Mouse (Mus musculus) forebrain, embryonic 12.5 days (tissue): ENCODE data around the gene Nav3. TPM values are rescaled to one million over a fixed set of nuclear protein-coding genes. Genes with fewer than 3 reads are reported as not detected.
"Not testable (repeated sequence)": the region's sequence is repeated elsewhere in the genome, so short reads cannot be mapped to it uniquely, and the experiment has no call there.

Experiments
- ATAC-seq: fragments of 200-750 bp; cut with Nextera tagmentation; 2 replicates; pipeline ENCODE4 v1.8.0; 2017; ENCODE audit warnings: moderate TSS enrichment; ENCODE audit not compliant: low FRiP score
- H3K27ac ChIP-seq: fragments of 300-500 bp; sonication (generic); 2 replicates; pipeline ENCODE4 v1.5.1; 2016; ENCODE audit warnings: mild to moderate bottlenecking
- H3K27me3 ChIP-seq: fragments of 300-500 bp; sonication (generic); 2 replicates; pipeline ENCODE4 v1.6.1; 2016; ENCODE audit warnings: mild to moderate bottlenecking
- H3K36me3 ChIP-seq: fragments of 300-500 bp; sonication (generic); replicated peaks from 2 replicates; pipeline ENCODE4 v1.6.1; 2016; ENCODE audit warnings: mild to moderate bottlenecking
- H3K4me1 ChIP-seq: fragments of 300-500 bp; sonication (generic); 2 replicates; pipeline ENCODE4 v1.6.1; 2016
- H3K4me2 ChIP-seq: fragments of 300-500 bp; sonication (generic); 2 replicates; pipeline ENCODE4 v1.6.1; 2016; ENCODE audit warnings: mild to moderate bottlenecking, moderate library complexity
- H3K4me3 ChIP-seq: fragments of 300-500 bp; sonication (generic); replicated peaks from 2 replicates; pipeline ENCODE4 v1.5.1; 2016; ENCODE audit warnings: mild to moderate bottlenecking
- H3K9ac ChIP-seq: fragments of 300-500 bp; sonication (generic); 2 replicates; pipeline ENCODE4 v1.6.1; 2016; ENCODE audit warnings: mild to moderate bottlenecking
- H3K9me3 ChIP-seq: fragments of 300-500 bp; sonication (generic); 2 replicates; pipeline ENCODE4 v1.6.1; 2016
- WGBS: fragments of 180-500 bp; shearing (Covaris S2); methylation state at CpG from one replicate; pipeline ENCODE4 v1.1.7; 2016; 5-methylcytosine and 5-hydroxymethylcytosine counted together
- polyA plus RNA-seq: library from polyadenylated mRNA; unstranded; fragments of >200 nt; fragmentation: Nextera tagmentation; extraction: Ambion mirVana; gene quantifications from 2 replicates; pipeline ENCODE4 v1.2.1, GENCODE M21; 2016

Gene Nav3
- polyA plus RNA-seq, 1 experiment from 2014 or later = 10.7 TPM

GRCm38 (mm10) chr10:110429052-110429451 lies 27.0 kb downstream of the Nav3 start:
- H3K27me3 ChIP-seq = no peaks in the 10 kb centered on the region
- H3K27ac ChIP-seq = 0 out of 2 replicates have a peak overlapping the region, but pooled peaks have one; percentile 9
- H3K36me3 ChIP-seq = no peaks in the 10 kb centered on the region
- peaks cover 14% of the 10 kb centered on the region for H3K4me1 ChIP-seq
- no peak overlapping the region for H3K4me2 ChIP-seq
- H3K9ac ChIP-seq = no peak overlapping the region
- H3K9me3 ChIP-seq = no peaks in the 10 kb centered on the region
- WGBS = 83% methylated on average over 2 of the region's 2 CpGs
- H3K4me3 ChIP-seq = no peak overlapping the region
- no peak for ATAC-seq

- Histone ChIP-seq H3K27ac (no peak overlapping the region), H3K4me3 (no peak overlapping the region), H3K36me3 (no peaks in the 10 kb centered on the region), H3K9ac (no peak overlapping the region), H3K4me2 (no peak overlapping the region), H3K4me1 (peaks cover 4% of the 10 kb centered on the region; the same call in 1 of the 2 replicates), H3K9me3 (no peaks in the 10 kb centered on the region), H3K27me3 (no peaks in the 10 kb centered on the region)
- ATAC-seq = no peak
- 90% methylated on average over 5 of the region's 5 CpGs for WGBS
These were observed 34.5 kb downstream of the Nav3 start for GRCm38 (mm10) chr10:110421533-110421932.

GRCm38 (mm10) chr10:110417003-110417402 lies 39.0 kb downstream of the Nav3 start:
- no peaks in the 10 kb centered on the region for H3K36me3 ChIP-seq
- H3K9me3 ChIP-seq = no peaks in the 10 kb centered on the region
- ATAC-seq = peak; percentile 37; the same call in 1 of the 2 replicates
- no peak overlapping the region for H3K9ac ChIP-seq
- no peaks in the 10 kb centered on the region for H3K27me3 ChIP-seq
- peaks cover 10% of the 10 kb centered on the region; the same call in 1 of the 2 replicates for H3K4me1 ChIP-seq
- H3K27ac ChIP-seq = no peak overlapping the region
- H3K4me3 ChIP-seq = no peak overlapping the region
- H3K4me2 ChIP-seq = no peak overlapping the region
- WGBS = 85% methylated on average over 5 of the region's 5 CpGs

GRCm38 (mm10) chr10:110415624-110416023 lies 40.4 kb downstream of the Nav3 start:
- Histone ChIP-seq H3K4me1 (peaks cover 10% of the 10 kb centered on the region; the same call in 1 of the 2 replicates), H3K36me3 (no peaks in the 10 kb centered on the region), H3K4me3 (no peak overlapping the region), H3K9ac (no peak overlapping the region), H3K27ac (no peak overlapping the region), H3K4me2 (no peak overlapping the region), H3K9me3 (no peaks in the 10 kb centered on the region), H3K27me3 (no peaks in the 10 kb centered on the region)
- WGBS = 54% methylated on average over 3 of the region's 3 CpGs
- no peak for ATAC-seq

GRCm38 (mm10) chr10:110413281-110413897 lies 42.6 kb downstream of the Nav3 start:
- Histone ChIP-seq H3K36me3 (no peaks in the 10 kb centered on the region), H3K4me3 (no peak overlapping the region), H3K9me3 (no peaks in the 10 kb centered on the region), H3K27ac (no peak overlapping the region), H3K27me3 (no peaks in the 10 kb centered on the region), H3K9ac (no peak overlapping the region), H3K4me2 (no peak overlapping the region), H3K4me1 (peaks cover 10% of the 10 kb centered on the region; the same call in 1 of the 2 replicates)
- no peak for ATAC-seq
- 83% methylated on average over 11 of the region's 11 CpGs for WGBS

- H3K4me1 ChIP-seq = no peaks in the 10 kb centered on the region
- H3K9ac ChIP-seq = no peak overlapping the region
- H3K4me3 ChIP-seq = no peak overlapping the region
- no peak overlapping the region for H3K27ac ChIP-seq
- ATAC-seq = no peak
- no peaks in the 10 kb centered on the region for H3K9me3 ChIP-seq
- no peaks in the 10 kb centered on the region for H3K36me3 ChIP-seq
- WGBS = 91% methylated on average over 2 of the region's 2 CpGs
- H3K27me3 ChIP-seq = no peaks in the 10 kb centered on the region
- H3K4me2 ChIP-seq = no peak overlapping the region
These were observed 53.1 kb downstream of the Nav3 start for GRCm38 (mm10) chr10:110402950-110403349.

GRCm38 (mm10) chr10:110400642-110401041 lies 55.4 kb downstream of the Nav3 start:
- Histone ChIP-seq H3K4me1 (no peaks in the 10 kb centered on the region), H3K4me3 (no peak overlapping the region), H3K9ac (no peak overlapping the region), H3K27me3 (no peaks in the 10 kb centered on the region), H3K27ac (no peak overlapping the region), H3K9me3 (no peaks in the 10 kb centered on the region), H3K4me2 (no peak overlapping the region), H3K36me3 (no peaks in the 10 kb centered on the region)
- WGBS = 91% methylated on average over 6 of the region's 6 CpGs
- no peak for ATAC-seq

GRCm38 (mm10) chr10:110398643-110399042 lies 57.4 kb downstream of the Nav3 start:
- WGBS = 82% methylated on average over 3 of the region's 3 CpGs
- Histone ChIP-seq H3K4me1 (no peaks in the 10 kb centered on the region), H3K4me3 (no peak overlapping the region)

GRCm38 (mm10) chr10:110386476-110387197 lies 69.4 kb downstream of the Nav3 start:
- no peak overlapping the region for H3K27ac ChIP-seq
- ATAC-seq = no peak
- H3K4me3 ChIP-seq = no peak overlapping the region

More at GRCm38 (mm10) chr10:110398643-110399042, 57.4 kb downstream of the Nav3 start:
- H3K4me2 ChIP-seq = no peak overlapping the region
- no peak overlapping the region for H3K9ac ChIP-seq
- no peak overlapping the region for H3K27ac ChIP-seq
- H3K27me3 ChIP-seq = no peaks in the 10 kb centered on the region
- ATAC-seq = no peak
- no peaks in the 10 kb centered on the region for H3K9me3 ChIP-seq
- H3K36me3 ChIP-seq = no peaks in the 10 kb centered on the region

GRCm38 (mm10) chr10:110383506-110384229 lies 72.3 kb downstream of the Nav3 start:
- not testable (repeated sequence) for H3K4me1 ChIP-seq, H3K4me3 ChIP-seq, H3K36me3 ChIP-seq, H3K9ac ChIP-seq, H3K4me2 ChIP-seq, H3K27ac ChIP-seq, H3K9me3 ChIP-seq
- WGBS = 38% methylated on average over 5 of the region's 5 CpGs
- H3K27me3 ChIP-seq = peaks cover 15% of the 10 kb centered on the region; the same call in 1 of the 2 replicates
- ATAC-seq = peak; percentile 98

More at GRCm38 (mm10) chr10:110386476-110387197, 69.4 kb downstream of the Nav3 start:
- no peaks in the 10 kb centered on the region for H3K36me3 ChIP-seq
- H3K4me1 ChIP-seq = no peaks in the 10 kb centered on the region
- H3K27me3 ChIP-seq = peaks cover 7% of the 10 kb centered on the region; the same call in 1 of the 2 replicates
- no peaks in the 10 kb centered on the region for H3K9me3 ChIP-seq
- H3K4me2 ChIP-seq = no peak overlapping the region
- 96% methylated on average over 6 of the region's 6 CpGs for WGBS
- H3K9ac ChIP-seq = no peak overlapping the region

- H3K4me3 ChIP-seq = no peak overlapping the region
- H3K36me3 ChIP-seq = no peaks in the 10 kb centered on the region
- ATAC-seq = no peak
- no peaks in the 10 kb centered on the region for H3K4me1 ChIP-seq
- H3K9me3 ChIP-seq = no peaks in the 10 kb centered on the region
- H3K27ac ChIP-seq = no peak overlapping the region
- H3K4me2 ChIP-seq = no peak overlapping the region
- 98% methylated on average over 2 of the region's 2 CpGs for WGBS
- no peak overlapping the region for H3K9ac ChIP-seq
- H3K27me3 ChIP-seq = peaks cover 10% of the 10 kb centered on the region; the same call in 1 of the 2 replicates
These were observed 75.2 kb downstream of the Nav3 start for GRCm38 (mm10) chr10:110380792-110381191.

- Histone ChIP-seq H3K9ac (no peak overlapping the region), H3K4me3 (no peak overlapping the region), H3K27me3 (no peaks in the 10 kb centered on the region), H3K27ac (peak overlapping the region; percentile 31; the same call in 1 of the 2 replicates), H3K9me3 (no peaks in the 10 kb centered on the region), H3K4me2 (no peak overlapping the region), H3K36me3 (no peaks in the 10 kb centered on the region), H3K4me1 (peaks cover 9% of the 10 kb centered on the region; the same call in 1 of the 2 replicates)
- 41% methylated on average over 11 of the region's 11 CpGs for WGBS
- ATAC-seq = peak; percentile 86
These were observed 83.1 kb downstream of the Nav3 start for GRCm38 (mm10) chr10:110372724-110373455.
